Mouse (Mus musculus) liver, postnatal 0 days (tissue): ENCODE results near the gene Ripply3. TPM values are rescaled to one million over a fixed set of nuclear protein-coding genes. Genes with fewer than 3 reads are reported as not detected.

Experiments used
- ATAC-seq: fragments of 200-750 bp; cut with Nextera tagmentation; 2 replicates; pipeline ENCODE4 v1.8.0; 2017; ENCODE audit warnings: mild to moderate bottlenecking, moderate library complexity
- DNase-seq: peaks from one replicate; pipeline ENCODE4 v3.0.0-alpha.2; 2016
- H3K27ac ChIP-seq: fragments of 300-500 bp; sonication (generic); 2 replicates; pipeline ENCODE4 v1.5.1; 2014; ENCODE audit warnings: antibody characterized with exemption, moderate library complexity, mild to moderate bottlenecking, low read depth
- H3K27me3 ChIP-seq: fragments of 300-500 bp; sonication (generic); 2 replicates; pipeline ENCODE4 v1.6.1; 2014; ENCODE audit warnings: low read length, control low read depth, mixed read lengths; ENCODE audit not compliant: insufficient read depth
- H3K36me3 ChIP-seq: fragments of 300-500 bp; sonication (generic); replicated peaks from 2 replicates; pipeline ENCODE4 v1.6.1; 2014; ENCODE audit warnings: mild to moderate bottlenecking, control low read depth, low read length, moderate library complexity, mixed read lengths; ENCODE audit not compliant: insufficient read depth
- H3K4me1 ChIP-seq: fragments of 300-500 bp; sonication (generic); 2 replicates; pipeline ENCODE4 v1.6.1; 2014; ENCODE audit warnings: antibody characterized with exemption, mild to moderate bottlenecking, control low read depth; ENCODE audit not compliant: insufficient read depth
- H3K4me2 ChIP-seq: fragments of 300-500 bp; sonication (generic); 2 replicates; pipeline ENCODE4 v1.6.1; 2014; ENCODE audit warnings: low read depth, mild to moderate bottlenecking, low read length, moderate library complexity, mixed read lengths
- H3K4me3 ChIP-seq: fragments of 300-500 bp; sonication (generic); 2 replicates; pipeline ENCODE4 v1.5.1; 2014; ENCODE audit warnings: low read depth, low read length
- H3K9ac ChIP-seq: fragments of 300-500 bp; sonication (generic); replicated peaks from 2 replicates; pipeline ENCODE4 v1.6.1; 2014; ENCODE audit warnings: mild to moderate bottlenecking, moderate library complexity
- H3K9me3 ChIP-seq: fragments of 300-500 bp; sonication (generic); 2 replicates; pipeline ENCODE4 v1.6.1; 2016; ENCODE audit warnings: mild to moderate bottlenecking, control low read depth, low read length, mixed read lengths
- CTCF ChIP-seq: sonication (generic); IDR thresholded peaks from 2 replicates; pipeline ENCODE4 v1.5.1; 2016; ENCODE audit warnings: antibody characterized with exemption, low read depth
- EP300 ChIP-seq: IDR thresholded peaks from 2 replicates; pipeline ENCODE4 v1.6.1; 2016; ENCODE audit warnings: antibody characterized with exemption, low read depth, mild to moderate bottlenecking
- WGBS: fragments of 180-500 bp; shearing (Covaris S2); extraction: QIAGEN DNeasy Blood & Tissue Kit; methylation state at CpG from one replicate; pipeline ENCODE4 v1.1.7; 2014; ENCODE audit not compliant: insufficient replicate concordance; 5-methylcytosine and 5-hydroxymethylcytosine counted together
- polyA plus RNA-seq: library from polyadenylated mRNA; unstranded; fragments of >200 nt; fragmentation: Nextera tagmentation; extraction: Ambion mirVana; gene quantifications from 2 replicates; pipeline ENCODE4 v1.2.1, GENCODE M21; 2015

The Ripply3 gene
- polyA plus RNA-seq, 1 experiment from 2014 or later, result 1.4 TPM

GRCm38 (mm10) chr16:94350287-94350677 is 22.1 kb downstream of the Ripply3 start:
- DNase-seq, result no peak
- 64% methylated on average over 10 of the region's 10 CpGs for whole genome bisulfite sequencing
- Histone ChIP-seq H3K4me2 (no peak overlapping the region), H3K36me3 (no peaks in the 10 kb centered on the region), H3K4me3 (no peak overlapping the region), H3K9me3 (no peaks in the 10 kb centered on the region), H3K27me3 (no peaks in the 10 kb centered on the region), H3K27ac (no peak overlapping the region), H3K9ac (no peak overlapping the region), H3K4me1 (peaks cover 5% of the 10 kb centered on the region; the same call in 1 of the 2 replicates)
- TF ChIP-seq EP300, result no peak
- no peak for TF ChIP-seq CTCF
- no peak for ATAC-seq

- H3K27ac ChIP-seq, result no peak overlapping the region
- no peak overlapping the region for H3K4me2 ChIP-seq
- DNase-seq (no peak), ATAC-seq (no peak)
- no peak for TF ChIP-seq CTCF
- TF ChIP-seq EP300, result no peak
- H3K9ac ChIP-seq, result no peak overlapping the region
- no peaks in the 10 kb centered on the region for H3K36me3 ChIP-seq
- H3K27me3 ChIP-seq, result no peaks in the 10 kb centered on the region
- no peak overlapping the region for H3K4me3 ChIP-seq
- WGBS, result 33% methylated on average over 9 of the region's 9 CpGs
- H3K4me1 ChIP-seq, result no peaks in the 10 kb centered on the region
- no peaks in the 10 kb centered on the region for H3K9me3 ChIP-seq
Observed at GRCm38 (mm10) chr16:94354450-94354849, 26.2 kb downstream of the Ripply3 start.

- no peak for TF ChIP-seq EP300
- Histone ChIP-seq H3K4me3 (no peak overlapping the region), H3K27me3 (no peaks in the 10 kb centered on the region), H3K9ac (no peak overlapping the region), H3K4me2 (no peak overlapping the region), H3K4me1 (no peaks in the 10 kb centered on the region), H3K27ac (no peak overlapping the region), H3K36me3 (no peaks in the 10 kb centered on the region), H3K9me3 (no peaks in the 10 kb centered on the region)
- DNase-seq, result no peak
- no peak for ATAC-seq
- 29% methylated on average over 7 of the region's 7 CpGs for WGBS
Observed at GRCm38 (mm10) chr16:94356046-94356445, 27.8 kb downstream of the Ripply3 start.

- ATAC-seq, result no peak
- no peak overlapping the region for H3K4me3 ChIP-seq
- 69% methylated on average over 11 of the region's 11 CpGs for WGBS
- H3K9me3 ChIP-seq, result no peaks in the 10 kb centered on the region
- DNase-seq, result no peak
- H3K9ac ChIP-seq, result no peak overlapping the region
- no peak overlapping the region for H3K4me2 ChIP-seq
- no peak overlapping the region for H3K27ac ChIP-seq
- no peaks in the 10 kb centered on the region for H3K36me3 ChIP-seq
- no peaks in the 10 kb centered on the region for H3K27me3 ChIP-seq
- no peaks in the 10 kb centered on the region for H3K4me1 ChIP-seq
- no peak for TF ChIP-seq CTCF
- TF ChIP-seq EP300, result no peak
Observed at GRCm38 (mm10) chr16:94356776-94357494, 28.7 kb downstream of the Ripply3 start.

GRCm38 (mm10) chr16:94358091-94358490 is 29.9 kb downstream of the Ripply3 start:
- DNase-seq, result no peak
- 44% methylated on average over 3 of the region's 3 CpGs for WGBS
- ATAC-seq, result peak; percentile 35; the same call in 1 of the 2 replicates

GRCm38 (mm10) chr16:94360578-94361350 is 32.5 kb downstream of the Ripply3 start:
- H3K9me3 ChIP-seq, result no peaks in the 10 kb centered on the region
- H3K9ac ChIP-seq, result no peak overlapping the region
- TF ChIP-seq EP300, result no peak
- no peak for TF ChIP-seq CTCF
- no peaks in the 10 kb centered on the region for H3K36me3 ChIP-seq
- no peaks in the 10 kb centered on the region for H3K4me1 ChIP-seq
- WGBS, result 80% methylated on average over 13 of the region's 13 CpGs
- no peaks in the 10 kb centered on the region for H3K27me3 ChIP-seq
- ATAC-seq, result no peak
- H3K27ac ChIP-seq, result no peak overlapping the region
- no peak overlapping the region for H3K4me2 ChIP-seq
- H3K4me3 ChIP-seq, result no peak overlapping the region
- no peak for DNase-seq

More at GRCm38 (mm10) chr16:94358091-94358490, 29.9 kb downstream of the Ripply3 start:
- no peak overlapping the region for H3K4me3 ChIP-seq
- no peaks in the 10 kb centered on the region for H3K4me1 ChIP-seq
- TF ChIP-seq EP300 (no peak), CTCF (no peak)
- H3K36me3 ChIP-seq, result no peaks in the 10 kb centered on the region
- H3K27ac ChIP-seq, result no peak overlapping the region
- no peaks in the 10 kb centered on the region for H3K27me3 ChIP-seq
- H3K9me3 ChIP-seq, result no peaks in the 10 kb centered on the region
- no peak overlapping the region for H3K9ac ChIP-seq
- no peak overlapping the region for H3K4me2 ChIP-seq
